Mouse (Mus musculus) limb, embryonic 13.5 days (tissue): Measurements from ENCODE around the gene Aldh6a1. TPM values are rescaled to one million over a fixed set of nuclear protein-coding genes. Genes with fewer than 3 reads are reported as not detected.
A peak's percentile ranks its signal among the peaks of the same experiment; 100 is the strongest.

Experiments
- ATAC-seq: fragments of 200-750 bp; cut with Nextera tagmentation; 2 replicates; pipeline ENCODE4 v1.8.0; 2017; ENCODE audit warnings: low read depth, moderate number of reproducible peaks, moderate TSS enrichment; ENCODE audit not compliant: low FRiP score
- H3K27ac ChIP-seq: fragments of 300-500 bp; sonication (generic); 2 replicates; pipeline ENCODE4 v1.5.1; 2015; ENCODE audit warnings: inconsistent platforms, mild to moderate bottlenecking, moderate library complexity
- H3K27me3 ChIP-seq: fragments of 300-500 bp; sonication (generic); 2 replicates; pipeline ENCODE4 v1.6.1; 2015; ENCODE audit warnings: mild to moderate bottlenecking, inconsistent platforms
- H3K36me3 ChIP-seq: fragments of 300-500 bp; sonication (generic); 2 replicates; pipeline ENCODE4 v1.6.1; 2015; ENCODE audit warnings: inconsistent platforms, mild to moderate bottlenecking, moderate library complexity
- H3K4me1 ChIP-seq: fragments of 300-500 bp; sonication (generic); 2 replicates; pipeline ENCODE4 v1.6.1; 2015; ENCODE audit warnings: inconsistent platforms
- H3K4me2 ChIP-seq: fragments of 300-500 bp; sonication (generic); replicated peaks from 2 replicates; pipeline ENCODE4 v1.6.1; 2015; ENCODE audit warnings: inconsistent platforms, mild to moderate bottlenecking, moderate library complexity
- H3K4me3 ChIP-seq: fragments of 300-500 bp; sonication (generic); 2 replicates; pipeline ENCODE4 v1.5.1; 2015; ENCODE audit warnings: moderate library complexity, mild to moderate bottlenecking, inconsistent platforms
- H3K9ac ChIP-seq: fragments of 300-500 bp; sonication (generic); 2 replicates; pipeline ENCODE4 v1.6.1; 2015; ENCODE audit warnings: mild to moderate bottlenecking, inconsistent platforms
- H3K9me3 ChIP-seq: fragments of 300-500 bp; sonication (generic); 2 replicates; pipeline ENCODE4 v1.6.1; 2016; ENCODE audit warnings: inconsistent platforms
- WGBS: fragments of 180-500 bp; shearing (Covaris S2); methylation state at CpG from one replicate; pipeline ENCODE4 v1.1.7; 2015; 5-methylcytosine and 5-hydroxymethylcytosine counted together
- polyA plus RNA-seq: library from polyadenylated mRNA; unstranded; fragments of >200 nt; fragmentation: Nextera tagmentation; extraction: Ambion mirVana; gene quantifications from 2 replicates; pipeline ENCODE4 v1.2.1, GENCODE M21; 2015

The Aldh6a1 gene
- polyA plus RNA-seq, 1 experiment from 2014 or later, result 36.5 TPM

DNA sequence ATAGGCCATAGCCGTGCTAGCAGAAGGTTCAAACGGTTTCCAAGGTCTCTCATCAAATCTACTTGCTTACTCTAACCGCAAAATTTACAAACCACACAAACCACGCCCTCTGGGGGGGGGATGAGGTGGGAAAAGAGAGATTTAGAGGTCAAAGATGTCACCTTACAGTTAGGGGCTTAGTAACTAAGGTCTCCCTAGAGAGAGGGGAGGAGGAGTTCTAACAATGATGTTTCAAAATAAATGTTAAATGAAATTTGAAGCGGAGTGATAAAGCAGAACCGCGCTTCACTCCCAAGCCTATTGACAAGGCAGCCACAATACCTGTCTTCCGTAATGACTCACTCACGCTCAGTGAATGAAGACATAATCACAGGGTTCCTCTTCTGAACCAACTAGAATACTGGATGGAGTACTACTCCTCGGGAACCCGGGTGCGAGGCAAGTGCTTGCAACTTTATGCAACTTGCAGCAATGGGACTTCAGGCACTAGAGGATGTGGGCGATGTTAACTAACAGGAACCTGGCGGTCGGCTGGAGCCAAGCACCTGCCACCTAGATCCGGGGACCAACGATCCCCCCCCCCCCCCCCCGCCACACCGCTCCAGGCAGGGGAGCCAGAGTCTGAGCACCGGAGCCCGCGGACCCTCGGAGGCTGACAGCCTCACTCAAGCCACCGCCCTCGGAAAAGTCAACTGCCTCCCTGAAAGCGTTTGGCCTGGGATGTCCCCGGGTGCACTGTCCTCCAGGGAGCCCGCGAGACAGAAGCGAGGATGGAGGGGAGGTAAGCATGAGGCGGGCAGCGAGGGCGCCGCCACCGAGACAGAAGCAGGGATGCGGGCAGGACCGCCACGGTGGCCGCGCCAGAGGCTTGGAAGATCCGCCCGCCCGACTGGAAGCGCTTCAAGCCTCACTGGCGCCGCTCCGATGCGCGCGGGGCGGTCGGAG is 42.7 kb downstream of the Aldh6a1 start:
- ATAC-seq, result peak; percentile 46
- Histone ChIP-seq H3K9ac (peak overlapping the region; percentile 81), H3K4me1 (peaks cover 10% of the 10 kb centered on the region), H3K4me2 (peak overlapping the region; percentile 92), H3K9me3 (no peaks in the 10 kb centered on the region), H3K27ac (peak overlapping the region; percentile 65), H3K4me3 (peak overlapping the region; percentile 74), H3K27me3 (no peaks in the 10 kb centered on the region), H3K36me3 (no peaks in the 10 kb centered on the region)
- 1% methylated on average over 48 of the region's 52 CpGs for WGBS

GRCm38 (mm10) chr12:84407259-84407658 is 43.5 kb downstream of the Aldh6a1 start:
- Histone ChIP-seq H3K9ac (no peak overlapping the region), H3K36me3 (no peaks in the 10 kb centered on the region), H3K9me3 (no peaks in the 10 kb centered on the region), H3K4me2 (no peak overlapping the region), H3K4me1 (peaks cover 10% of the 10 kb centered on the region), H3K27me3 (no peaks in the 10 kb centered on the region), H3K4me3 (no peak overlapping the region), H3K27ac (no peak overlapping the region)
- 62% methylated on average over 4 of the region's 4 CpGs for WGBS
- ATAC-seq, result no peak

DNA sequence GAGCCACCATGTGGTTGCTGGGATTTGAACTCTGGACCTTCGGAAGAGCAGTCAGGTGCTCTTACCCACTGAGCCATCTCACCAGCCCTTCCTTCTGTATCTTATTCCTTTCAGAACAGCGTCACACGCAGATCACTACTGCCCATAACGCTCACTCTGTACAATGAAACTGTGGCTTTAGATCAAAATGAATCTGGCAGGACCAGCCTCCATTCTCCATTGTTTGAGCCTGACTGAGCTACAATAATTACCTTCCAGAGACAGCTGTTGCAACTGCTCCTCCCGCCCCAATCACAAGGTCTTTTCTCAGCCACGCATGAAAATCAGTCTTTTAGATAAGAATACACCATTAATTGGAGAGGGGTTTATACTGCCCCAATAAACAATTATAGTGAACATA is 46.3 kb downstream of the Aldh6a1 start:
- H3K9ac ChIP-seq, result no peak overlapping the region
- no peaks in the 10 kb centered on the region for H3K9me3 ChIP-seq
- H3K27me3 ChIP-seq, result no peaks in the 10 kb centered on the region
- peaks cover 10% of the 10 kb centered on the region for H3K4me1 ChIP-seq
- no peak overlapping the region for H3K27ac ChIP-seq
- H3K4me2 ChIP-seq, result no peak overlapping the region
- ATAC-seq, result no peak
- no peak overlapping the region for H3K4me3 ChIP-seq
- H3K36me3 ChIP-seq, result no peaks in the 10 kb centered on the region
- WGBS, result 91% methylated on average over 6 of the region's 6 CpGs

GRCm38 (mm10) chr12:84402923-84403322 is 47.9 kb downstream of the Aldh6a1 start:
- Histone ChIP-seq H3K4me1 (peaks cover 3% of the 10 kb centered on the region), H3K9ac (no peak overlapping the region), H3K9me3 (no peaks in the 10 kb centered on the region), H3K36me3 (no peaks in the 10 kb centered on the region), H3K4me2 (no peak overlapping the region), H3K27me3 (no peaks in the 10 kb centered on the region), H3K27ac (no peak overlapping the region), H3K4me3 (no peak overlapping the region)
- 68% methylated on average over 9 of the region's 9 CpGs for WGBS
- no peak for ATAC-seq

- H3K4me2 ChIP-seq, result no peak overlapping the region
- no peaks in the 10 kb centered on the region for H3K9me3 ChIP-seq
- no peaks in the 10 kb centered on the region for H3K36me3 ChIP-seq
- H3K27ac ChIP-seq, result no peak overlapping the region
- no peak for ATAC-seq
- no peaks in the 10 kb centered on the region for H3K27me3 ChIP-seq
- H3K4me3 ChIP-seq, result no peak overlapping the region
- 66% methylated on average over 3 of the region's 3 CpGs for WGBS
- H3K9ac ChIP-seq, result no peak overlapping the region
- no peaks in the 10 kb centered on the region for H3K4me1 ChIP-seq
Observed at GRCm38 (mm10) chr12:84400653-84401052, 50.2 kb downstream of the Aldh6a1 start.

DNA sequence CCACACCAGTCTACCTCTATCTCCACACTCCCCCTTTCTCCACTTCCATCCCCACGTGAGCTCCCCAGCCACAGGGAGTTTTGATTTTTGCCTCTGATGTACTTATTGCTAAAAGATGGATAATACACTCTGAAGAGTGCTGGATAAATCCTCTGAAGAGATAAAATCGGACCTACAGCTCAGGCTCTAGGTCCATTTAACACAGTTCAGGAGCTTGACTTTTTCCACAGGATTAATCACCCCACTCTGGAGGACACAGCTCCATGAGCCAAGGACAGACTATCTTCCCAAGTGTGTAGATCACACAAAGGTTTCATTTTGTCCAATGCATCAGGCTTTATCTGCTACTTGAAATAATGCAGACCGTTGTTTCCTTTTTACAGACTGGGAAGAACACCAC is 50.7 kb downstream of the Aldh6a1 start:
- no peaks in the 10 kb centered on the region for H3K36me3 ChIP-seq
- H3K4me2 ChIP-seq, result no peak overlapping the region
- no peak overlapping the region for H3K4me3 ChIP-seq
- WGBS, result 79% methylated on average over 3 of the region's 3 CpGs
- no peak for ATAC-seq
- H3K27me3 ChIP-seq, result no peaks in the 10 kb centered on the region
- H3K9ac ChIP-seq, result no peak overlapping the region
- H3K27ac ChIP-seq, result no peak overlapping the region
- H3K4me1 ChIP-seq, result no peaks in the 10 kb centered on the region
- no peaks in the 10 kb centered on the region for H3K9me3 ChIP-seq

- Histone ChIP-seq H3K27me3 (no peaks in the 10 kb centered on the region), H3K9ac (no peak overlapping the region), H3K4me2 (no peak overlapping the region), H3K4me3 (no peak overlapping the region), H3K36me3 (no peaks in the 10 kb centered on the region), H3K4me1 (no peaks in the 10 kb centered on the region), H3K9me3 (no peaks in the 10 kb centered on the region), H3K27ac (no peak overlapping the region)
- no peak for ATAC-seq
- WGBS, result 76% methylated on average over 9 of the region's 9 CpGs
Observed at GRCm38 (mm10) chr12:84399663-84400062, 51.1 kb downstream of the Aldh6a1 start.

- no peaks in the 10 kb centered on the region for H3K4me1 ChIP-seq
- ATAC-seq, result no peak
- no peak overlapping the region for H3K4me3 ChIP-seq
- 68% methylated on average over 9 of the region's 9 CpGs for WGBS
- no peak overlapping the region for H3K9ac ChIP-seq
- H3K27me3 ChIP-seq, result no peaks in the 10 kb centered on the region
- no peak overlapping the region for H3K4me2 ChIP-seq
- H3K9me3 ChIP-seq, result no peaks in the 10 kb centered on the region
- H3K27ac ChIP-seq, result no peak overlapping the region
- H3K36me3 ChIP-seq, result no peaks in the 10 kb centered on the region
Observed at GRCm38 (mm10) chr12:84399135-84399534, 51.7 kb downstream of the Aldh6a1 start.

DNA sequence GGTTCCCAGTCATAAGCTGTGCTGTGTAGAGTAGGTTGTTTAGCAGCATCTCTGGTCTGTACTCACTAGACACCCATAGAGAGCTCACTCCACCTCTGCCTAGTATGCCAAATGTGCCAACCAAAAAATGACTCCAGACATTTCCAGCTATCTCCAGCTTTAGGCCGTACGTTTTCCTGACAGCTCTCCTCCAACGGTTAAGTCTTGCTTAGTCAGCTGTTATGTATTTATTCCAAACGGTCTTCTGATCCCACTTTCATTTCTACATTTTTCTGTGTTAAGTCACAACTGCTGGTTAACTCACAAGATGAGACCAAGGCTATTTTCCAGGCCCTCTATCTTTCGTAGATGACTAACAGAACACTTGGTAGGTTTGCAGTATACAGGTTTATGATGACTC is 52.2 kb downstream of the Aldh6a1 start:
- H3K4me1 ChIP-seq, result no peaks in the 10 kb centered on the region
- no peak for ATAC-seq
- H3K27ac ChIP-seq, result no peak overlapping the region
- no peak overlapping the region for H3K4me3 ChIP-seq
- no peak overlapping the region for H3K4me2 ChIP-seq
- H3K27me3 ChIP-seq, result no peaks in the 10 kb centered on the region
- H3K36me3 ChIP-seq, result no peaks in the 10 kb centered on the region
- no peaks in the 10 kb centered on the region for H3K9me3 ChIP-seq
- WGBS, result 82% methylated on average over 5 of the region's 5 CpGs
- no peak overlapping the region for H3K9ac ChIP-seq

GRCm38 (mm10) chr12:84397685-84398084 is 53.1 kb downstream of the Aldh6a1 start:
- no peaks in the 10 kb centered on the region for H3K4me1 ChIP-seq
- H3K4me2 ChIP-seq, result no peak overlapping the region
- H3K9me3 ChIP-seq, result no peaks in the 10 kb centered on the region
- H3K36me3 ChIP-seq, result no peaks in the 10 kb centered on the region
- no peak overlapping the region for H3K27ac ChIP-seq
- no peak for ATAC-seq
- no peaks in the 10 kb centered on the region for H3K27me3 ChIP-seq
- no peak overlapping the region for H3K4me3 ChIP-seq
- H3K9ac ChIP-seq, result no peak overlapping the region

GRCm38 (mm10) chr12:84396947-84397679 is 53.7 kb downstream of the Aldh6a1 start:
- no peak for ATAC-seq
- no peak overlapping the region for H3K9ac ChIP-seq
- H3K27ac ChIP-seq, result no peak overlapping the region
- H3K9me3 ChIP-seq, result no peaks in the 10 kb centered on the region
- no peaks in the 10 kb centered on the region for H3K36me3 ChIP-seq
- no peaks in the 10 kb centered on the region for H3K27me3 ChIP-seq
- H3K4me3 ChIP-seq, result no peak overlapping the region
- WGBS, result 86% methylated on average over 14 of the region's 14 CpGs
- no peaks in the 10 kb centered on the region for H3K4me1 ChIP-seq
- H3K4me2 ChIP-seq, result no peak overlapping the region

- whole genome bisulfite sequencing, result 79% methylated on average over 5 of the region's 5 CpGs
- H3K4me2 ChIP-seq, result no peak overlapping the region
- H3K36me3 ChIP-seq, result no peaks in the 10 kb centered on the region
- H3K27me3 ChIP-seq, result no peaks in the 10 kb centered on the region
- no peaks in the 10 kb centered on the region for H3K9me3 ChIP-seq
- no peaks in the 10 kb centered on the region for H3K4me1 ChIP-seq
- no peak for ATAC-seq
- H3K9ac ChIP-seq, result no peak overlapping the region
- no peak overlapping the region for H3K27ac ChIP-seq
- no peak overlapping the region for H3K4me3 ChIP-seq
Observed at GRCm38 (mm10) chr12:84393847-84394246, 57.0 kb downstream of the Aldh6a1 start.
